Mouse (Mus musculus): ENCODE results near the gene Zranb1.

GRCm38 (mm10) chr7:132965707-132966106, 34.8 kb downstream of the Zranb1 start:
- TF ChIP-seq POLR2A (IDR thresholded peaks at IDR 0.05; ENCODE audit: borderline replicate concordance, low read depth, low read length) (no peak), CTCF (IDR thresholded peaks at IDR 0.05; ENCODE audit: low read depth, low read length) (no peak)
